Mouse (Mus musculus) CH12F3 (cell line): ENCODE data around the gene Kctd19.

Experiments
- in situ Hi-C: fragments of 300-500 bp; cut with MboI; formaldehyde crosslinking; loops from 2 replicates; pipeline ENCODE4 v1.14.3; 2020; ENCODE audit warnings: low sequenced_read_pairs

Kctd19 gene

DNA sequence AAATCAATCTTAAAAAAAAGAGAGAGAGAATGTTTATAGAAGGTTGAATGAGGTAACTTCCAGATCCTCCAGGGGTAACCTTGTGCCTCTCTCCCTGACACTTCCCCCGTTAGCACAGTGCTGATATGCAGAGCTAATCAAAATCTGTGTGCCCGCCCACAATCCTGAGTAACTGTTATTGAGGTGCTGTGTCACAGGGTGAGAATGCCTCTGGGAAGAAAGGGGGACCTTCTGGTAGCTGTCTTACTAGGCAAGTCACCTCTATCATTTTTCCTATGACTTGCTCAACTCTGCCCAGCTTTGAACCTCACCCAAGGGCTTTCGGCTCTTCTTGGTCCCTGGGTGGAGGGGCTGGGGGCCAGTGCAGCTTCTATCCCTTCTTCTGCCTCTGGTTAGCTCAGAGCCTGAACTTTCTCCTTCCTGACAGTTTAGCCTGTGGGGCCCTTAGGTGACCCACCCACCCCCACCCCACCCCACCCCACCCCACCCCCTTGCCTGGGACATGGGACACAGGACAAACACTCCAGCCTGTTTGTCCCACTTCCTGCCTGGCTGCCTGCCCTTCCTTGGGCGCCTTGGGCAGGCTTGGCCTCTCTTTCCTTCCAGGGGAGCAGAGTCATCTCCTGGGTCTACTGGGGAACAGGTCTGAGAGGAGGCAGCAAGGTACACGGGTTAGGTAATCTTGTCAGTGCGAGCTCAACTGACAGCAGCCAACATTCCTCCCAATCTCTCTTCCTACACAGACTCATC lies 73.2 kb downstream of the Kctd19 start:
- in situ Hi-C loops: no loop called here

DNA sequence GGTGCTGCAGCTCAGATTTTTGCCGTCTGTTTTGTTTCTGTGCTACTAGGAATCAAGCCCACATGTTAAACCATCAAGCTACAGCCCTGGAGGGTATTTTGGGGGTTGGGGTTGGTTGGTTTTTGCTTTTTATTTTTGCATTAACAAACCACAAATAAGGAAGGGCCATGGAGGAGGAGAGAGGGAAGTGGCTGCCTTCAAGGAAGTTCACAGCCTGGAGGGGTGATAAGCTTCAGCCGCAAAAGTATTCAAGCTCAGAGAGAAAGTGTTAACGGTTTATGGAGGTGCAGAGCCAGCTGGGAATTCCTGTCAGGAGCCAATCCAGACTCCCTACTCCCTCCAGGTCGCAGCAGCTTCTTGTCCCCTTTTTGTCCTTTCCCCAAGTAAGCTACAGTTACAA lies 74.3 kb downstream of the Kctd19 start:
- in situ Hi-C loops: no loop called here

DNA sequence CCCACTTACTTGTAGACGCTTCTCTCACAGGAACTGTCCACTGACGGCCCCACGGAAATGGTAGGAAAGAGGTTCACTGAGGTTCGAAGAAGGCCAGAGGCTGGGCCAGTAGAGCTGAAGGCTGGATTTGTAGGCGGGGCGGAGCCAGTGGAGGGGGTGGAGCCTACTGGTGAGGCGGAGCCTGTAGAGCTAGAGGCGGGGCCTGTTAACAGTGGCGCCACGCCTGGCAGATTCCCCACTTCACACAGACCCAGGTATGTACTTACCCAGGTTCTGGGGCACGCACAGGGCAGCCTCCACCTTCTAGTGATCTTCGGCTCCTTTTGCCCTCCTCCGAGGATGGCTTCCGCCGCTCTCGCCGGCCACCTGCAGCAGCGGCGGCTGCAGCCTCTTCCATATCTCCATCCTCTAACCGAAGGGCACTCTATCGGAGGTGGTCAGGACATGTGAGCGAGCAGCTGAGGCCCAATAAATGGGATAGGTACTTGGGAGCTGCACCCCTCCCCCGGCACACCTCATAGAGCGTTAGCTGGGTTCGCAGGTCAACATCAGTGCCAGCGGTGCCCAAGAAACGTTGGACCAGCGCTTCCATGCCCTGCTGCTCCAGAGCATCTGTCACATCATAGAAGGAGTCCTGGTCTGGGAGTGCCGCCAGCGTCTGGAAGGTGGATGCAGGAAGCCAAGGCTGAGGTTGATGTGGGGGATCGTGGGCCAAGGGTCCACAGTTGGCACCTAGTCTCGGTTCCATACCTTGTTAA lies 76.8 kb downstream of the Kctd19 start:
- in situ Hi-C loops: no loop called here
